Mouse (Mus musculus): ENCODE data around the gene Sspo.

Sspo gene

DNA sequence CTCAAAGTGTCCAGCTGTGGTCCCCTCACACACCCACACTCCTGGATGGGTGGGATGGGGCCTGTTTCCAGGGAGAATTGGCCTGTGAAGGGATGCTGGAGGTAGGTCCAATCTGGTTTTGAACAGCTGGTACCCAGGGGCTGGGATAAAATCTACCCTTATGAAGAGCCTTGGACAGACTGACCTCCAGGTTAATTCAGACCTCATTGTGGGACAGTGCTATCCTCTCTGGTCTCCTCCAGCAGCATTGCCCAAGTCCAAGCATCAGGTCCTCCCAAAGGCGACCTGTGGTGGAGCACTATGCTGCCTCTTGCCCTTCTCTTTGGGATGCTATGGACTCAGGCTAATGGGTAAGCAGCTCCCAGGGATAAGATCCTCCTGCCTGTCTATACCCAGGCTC lies at the start of gene Sspo:
Gene Sspo, plus strand, starts transcription at position 301 of the 400 bp plus-strand sequence.
- no peak for DNase-seq (ENCODE audit: low spot score in 2 of 2)

DNA sequence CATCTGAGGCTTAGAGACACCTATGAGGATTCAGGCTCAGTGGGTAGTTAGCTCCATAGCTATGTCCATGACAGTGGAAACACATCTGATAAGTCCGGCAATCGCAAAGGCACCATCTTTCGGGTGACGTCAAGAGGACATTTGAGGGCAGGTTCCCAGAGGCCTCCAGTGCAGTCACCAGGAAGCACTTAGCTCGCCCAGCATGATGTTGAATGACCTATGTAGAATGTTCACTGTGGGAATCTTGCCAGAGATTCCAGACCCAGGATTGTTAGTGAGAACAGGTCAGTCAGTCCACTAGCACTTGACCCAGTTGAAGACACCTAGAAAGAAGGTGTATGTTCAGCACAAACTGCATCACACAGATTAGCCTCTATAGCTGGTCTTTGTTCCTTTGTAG lies 48.1 kb upstream of the Sspo start:
- no peak for DNase-seq (ENCODE audit: low spot score in 2 of 2)

DNA sequence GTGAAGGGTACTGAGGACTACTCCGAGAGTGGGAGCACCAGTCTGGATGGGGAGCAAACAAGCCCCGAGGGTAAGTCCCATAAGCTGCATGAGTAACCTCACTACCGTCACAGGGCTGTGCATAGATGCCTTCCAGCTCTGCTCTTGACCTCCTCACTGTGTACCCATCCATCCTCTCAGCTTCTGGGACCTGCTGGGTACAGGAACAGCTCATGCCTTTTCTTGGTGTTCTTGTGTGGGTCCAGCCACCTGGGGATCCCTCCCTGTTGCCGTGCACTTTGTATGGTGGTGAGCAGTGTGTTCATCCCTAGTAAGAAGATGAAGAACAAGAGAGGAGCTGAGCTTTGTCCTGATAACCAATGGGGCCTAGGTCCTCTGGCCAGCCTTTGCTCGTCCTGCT lies 44.0 kb upstream of the Sspo start:
- no peak for DNase-seq (ENCODE audit: low spot score in 2 of 2)

DNA sequence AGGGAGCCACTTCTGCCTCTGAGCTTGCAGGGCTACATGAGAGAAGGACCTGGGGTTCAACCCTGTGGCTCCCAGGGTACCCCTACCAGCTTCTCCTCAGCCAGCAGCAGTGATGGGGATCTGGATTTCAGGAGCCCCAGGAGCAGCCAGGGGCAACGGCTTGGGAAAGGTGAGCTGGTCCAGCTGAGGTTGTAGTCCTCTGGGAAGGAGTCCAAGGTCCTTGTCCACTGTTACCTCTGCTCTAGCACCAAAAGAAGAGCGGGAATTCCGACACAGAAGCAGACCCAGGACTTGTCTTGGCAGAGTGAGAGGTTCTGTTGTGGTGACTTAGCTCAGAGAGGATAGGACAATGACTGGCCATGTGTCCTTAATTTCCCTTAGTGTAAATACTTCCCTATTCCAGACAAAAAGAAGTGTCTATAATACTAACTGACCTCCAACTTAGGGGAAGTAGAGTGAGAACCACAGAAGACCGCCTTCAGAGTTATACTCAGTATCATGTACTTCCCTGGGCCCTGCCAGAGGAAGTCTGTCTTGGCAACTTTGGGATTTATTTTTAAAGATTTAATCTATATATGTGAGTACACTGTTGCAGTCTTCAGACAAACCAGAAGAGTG lies 38.2 kb upstream of the Sspo start:
- peak in 1 of 2 experiments; percentile 0 for DNase-seq (ENCODE audit: low spot score in 2 of 2)

DNA sequence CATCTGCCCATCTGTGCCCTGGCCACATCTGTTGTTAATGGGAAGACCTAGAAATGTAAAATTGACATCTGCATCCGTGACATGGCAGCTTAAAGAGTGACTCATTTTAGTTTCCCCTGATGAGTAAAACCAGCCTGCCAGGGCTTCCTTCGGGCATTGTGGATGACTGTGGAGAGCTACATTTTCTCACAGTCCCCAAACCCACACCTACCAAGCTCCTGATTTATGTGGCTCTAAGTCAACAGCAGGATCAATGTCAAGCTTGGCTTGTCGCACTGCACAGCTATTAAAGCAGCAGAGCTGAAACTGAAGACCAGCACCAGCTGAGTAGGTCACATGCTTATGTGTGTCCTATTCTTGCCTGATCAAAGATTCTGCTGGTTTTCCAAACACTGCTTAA lies 37.5 kb upstream of the Sspo start:
- DNase-seq (ENCODE audit: low spot score in 2 of 2): peak in 1 of 2 experiments; percentile 2

DNA sequence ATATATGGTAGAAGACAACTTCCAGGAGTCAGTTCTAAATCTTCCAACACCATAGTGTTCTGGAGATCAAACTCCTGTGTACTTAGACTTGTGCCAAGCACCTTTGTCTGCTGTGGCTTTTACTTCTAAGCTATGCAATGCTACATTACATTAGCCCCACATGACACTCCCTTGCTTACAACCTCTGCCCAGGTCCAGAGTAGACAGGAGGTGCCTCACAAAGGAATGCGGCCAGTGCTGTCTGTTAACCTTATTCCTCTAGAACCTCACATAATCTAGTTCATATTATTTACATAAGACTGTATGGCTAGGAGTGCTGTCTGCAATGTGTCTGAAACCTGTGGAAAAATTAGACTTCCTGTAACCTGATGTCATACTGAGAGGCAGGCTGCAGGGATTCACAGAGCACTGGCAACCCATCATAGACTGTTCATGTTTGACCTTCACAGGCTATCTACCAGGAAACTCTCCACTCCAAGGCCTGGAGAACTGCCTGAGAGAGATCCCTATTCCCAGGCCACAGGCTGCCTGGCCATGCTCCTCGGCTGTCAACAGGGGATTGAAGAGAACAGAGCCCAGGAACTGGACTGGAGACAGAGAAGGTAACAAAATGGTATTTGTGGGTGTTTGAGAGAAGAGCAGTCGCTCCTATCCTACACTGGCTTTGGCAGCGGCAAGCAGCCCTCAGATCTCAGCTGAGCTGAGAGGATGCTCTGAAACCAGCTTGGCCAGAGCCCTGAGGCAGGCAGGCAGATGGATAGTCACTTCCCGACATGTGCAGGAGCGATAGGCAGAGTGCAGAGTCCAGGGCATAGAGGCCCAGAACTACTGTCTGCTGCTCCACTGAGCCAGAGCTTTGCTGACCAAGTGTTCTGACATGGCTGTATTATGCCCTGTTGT lies 36.6 kb upstream of the Sspo start:
- peak in 1 of 2 experiments; percentile 1 for DNase-seq (ENCODE audit: low spot score in 2 of 2)

DNA sequence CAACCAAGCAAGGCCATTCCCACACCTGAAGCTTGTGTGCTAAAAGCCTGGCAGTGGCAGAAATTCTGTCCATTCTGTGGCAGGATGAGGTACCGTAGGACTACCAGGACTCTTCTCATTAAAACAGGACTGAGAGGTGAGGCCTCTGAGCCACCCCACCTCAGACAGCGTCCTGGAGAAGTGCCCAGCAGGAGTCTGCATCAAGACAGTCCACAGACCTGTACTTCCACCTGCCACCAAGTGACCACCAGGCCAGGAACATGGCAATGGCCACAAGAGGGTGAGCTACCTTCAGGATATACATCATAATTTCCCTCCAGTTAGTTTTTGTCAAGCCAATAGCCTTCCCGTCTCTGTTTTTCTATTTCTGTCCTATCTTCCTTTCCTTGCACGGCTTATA lies 35.9 kb upstream of the Sspo start:
- DNase-seq (ENCODE audit: low spot score in 2 of 2): no peak

DNA sequence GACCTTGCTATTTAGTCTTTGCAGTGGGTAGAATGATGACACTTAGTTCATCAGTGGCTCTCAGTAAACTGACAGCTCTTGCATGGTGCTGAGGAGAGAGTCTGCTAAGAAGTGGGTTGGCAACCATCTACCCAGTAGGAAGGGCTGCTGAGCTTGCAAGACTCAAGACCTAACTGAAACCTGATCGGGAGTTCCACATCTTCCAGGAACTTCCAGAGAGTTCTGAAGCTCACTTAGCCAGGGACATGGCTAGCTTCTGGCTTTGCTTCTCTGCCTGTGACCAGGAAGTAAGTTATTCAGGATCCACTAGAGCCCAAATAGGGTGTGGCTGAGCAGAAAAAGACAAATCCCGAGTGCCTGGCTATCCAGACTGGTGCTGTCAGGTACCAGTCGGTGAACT lies 35.4 kb upstream of the Sspo start:
- DNase-seq (ENCODE audit: low spot score in 2 of 2): no peak

DNA sequence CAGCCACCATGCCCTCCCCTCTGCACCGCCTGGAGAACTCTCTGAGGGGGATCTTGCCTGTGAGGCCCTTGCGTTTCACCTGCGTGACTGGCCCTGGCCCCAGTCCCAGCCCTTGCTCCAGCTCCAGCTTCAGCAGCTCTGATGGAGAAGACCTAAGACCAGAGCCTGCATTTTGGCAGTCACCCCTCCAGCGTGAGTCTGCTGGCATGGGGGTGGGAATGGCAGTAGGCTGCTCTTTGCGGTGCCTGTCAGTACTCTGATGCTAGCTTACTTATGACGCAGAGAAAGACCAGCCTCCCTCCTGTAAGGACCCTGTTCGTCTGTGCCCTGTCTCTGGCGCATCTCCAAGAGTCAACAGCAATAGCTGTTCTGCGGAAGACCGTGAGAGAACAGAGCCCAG lies 34.9 kb upstream of the Sspo start:
- no peak for DNase-seq (ENCODE audit: low spot score in 2 of 2)

DNA sequence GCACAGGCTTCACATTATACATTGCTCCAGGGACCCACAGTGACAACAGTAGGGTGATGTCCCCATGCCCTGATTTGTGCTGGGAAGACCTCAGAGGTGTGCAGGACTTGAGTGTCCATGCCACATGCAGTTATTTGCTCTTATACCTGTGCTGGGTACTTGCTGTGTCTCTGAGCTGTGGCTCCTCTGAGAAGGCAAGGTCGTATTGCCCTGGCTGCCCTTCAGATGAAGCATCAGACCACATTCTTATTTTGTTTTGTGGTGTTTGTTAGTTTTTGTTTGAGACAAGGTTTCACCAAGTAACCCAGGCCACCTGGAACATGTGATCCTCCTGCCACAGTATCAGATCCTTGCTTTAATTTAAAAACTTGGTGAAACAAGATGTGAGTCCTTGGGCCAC lies 33.1 kb upstream of the Sspo start:
- DNase-seq (ENCODE audit: low spot score in 2 of 2): no peak

DNA sequence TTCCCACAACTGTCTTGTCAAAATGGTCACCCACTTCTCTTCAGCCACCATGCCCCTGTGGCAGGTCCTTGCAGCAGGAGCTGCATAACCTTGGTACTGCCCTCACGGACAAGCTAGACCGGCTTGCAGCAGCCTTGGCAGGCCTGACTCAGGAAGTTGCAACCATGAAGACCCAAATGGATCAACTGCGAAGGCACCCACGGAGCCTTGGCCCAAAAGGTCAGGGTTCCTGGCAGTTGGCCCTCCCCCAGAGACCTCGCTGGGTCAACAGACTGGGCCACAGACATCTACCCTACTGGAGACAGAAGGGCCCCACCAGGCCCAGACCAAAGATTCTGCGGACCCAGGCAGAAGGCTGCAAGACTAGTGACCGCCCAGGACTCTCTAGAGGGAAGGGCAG lies 32.4 kb upstream of the Sspo start:
- no peak for DNase-seq (ENCODE audit: low spot score in 2 of 2)

DNA sequence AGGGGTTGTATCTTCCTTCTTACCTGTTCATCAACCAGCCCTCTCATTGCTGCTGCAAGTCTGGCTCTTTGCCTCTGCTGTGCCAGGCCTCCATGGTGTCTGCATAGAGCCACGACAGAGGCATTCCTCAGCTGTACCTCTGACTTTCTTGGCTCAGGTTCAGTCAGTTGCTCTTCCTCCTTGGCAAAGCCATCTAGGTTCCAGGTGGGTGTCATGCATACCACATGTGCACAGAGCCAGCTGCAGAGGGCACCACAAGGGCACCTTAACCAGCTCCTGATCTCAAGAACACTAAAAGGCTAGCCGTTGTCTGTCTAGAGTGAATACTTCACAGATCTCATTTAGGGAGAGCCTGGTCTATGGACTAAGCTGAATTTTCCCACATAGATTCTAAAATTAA lies 31.5 kb upstream of the Sspo start:
- no peak for DNase-seq (ENCODE audit: low spot score in 2 of 2)

DNA sequence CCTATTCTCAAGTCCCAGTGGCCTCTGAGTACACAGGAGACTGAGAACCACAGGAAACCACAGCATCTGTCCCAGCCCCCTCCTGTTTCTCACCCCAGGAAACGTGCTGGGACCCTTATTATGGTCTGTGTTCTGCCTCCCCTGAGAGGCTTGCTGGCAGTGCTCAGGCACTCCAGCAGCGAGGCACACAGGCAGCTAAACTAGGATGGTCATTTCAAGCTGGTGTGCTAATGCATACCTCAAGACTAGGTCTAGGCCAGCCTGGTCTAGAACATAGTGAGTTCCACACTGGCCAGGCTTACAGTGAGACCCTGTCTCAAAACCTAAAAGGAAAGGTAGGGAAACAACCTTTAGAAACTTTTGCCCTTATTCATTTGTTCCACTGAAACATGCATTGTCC lies 27.4 kb upstream of the Sspo start:
- DNase-seq (ENCODE audit: low spot score in 2 of 2): no peak

DNA sequence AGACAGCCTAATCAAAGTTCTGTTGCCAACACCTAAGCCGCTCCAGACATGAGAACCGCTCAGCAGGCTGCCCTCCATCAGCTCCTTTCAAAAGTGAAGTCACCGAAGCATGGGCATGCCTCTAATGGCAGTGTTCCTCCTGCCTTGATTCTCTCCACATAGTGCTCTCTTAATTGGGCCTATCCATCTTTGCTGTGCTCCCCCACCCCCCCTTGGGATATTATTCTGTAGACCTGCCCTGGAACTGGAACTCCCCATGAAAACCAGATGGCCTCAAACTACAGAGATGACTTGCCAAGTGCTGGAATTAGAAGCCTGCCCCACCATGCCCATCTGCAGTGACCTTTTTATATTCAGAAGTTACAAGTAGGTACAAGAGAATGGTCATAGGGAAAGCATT lies 24.7 kb upstream of the Sspo start:
- DNase-seq (ENCODE audit: low spot score in 2 of 2): no peak

DNA sequence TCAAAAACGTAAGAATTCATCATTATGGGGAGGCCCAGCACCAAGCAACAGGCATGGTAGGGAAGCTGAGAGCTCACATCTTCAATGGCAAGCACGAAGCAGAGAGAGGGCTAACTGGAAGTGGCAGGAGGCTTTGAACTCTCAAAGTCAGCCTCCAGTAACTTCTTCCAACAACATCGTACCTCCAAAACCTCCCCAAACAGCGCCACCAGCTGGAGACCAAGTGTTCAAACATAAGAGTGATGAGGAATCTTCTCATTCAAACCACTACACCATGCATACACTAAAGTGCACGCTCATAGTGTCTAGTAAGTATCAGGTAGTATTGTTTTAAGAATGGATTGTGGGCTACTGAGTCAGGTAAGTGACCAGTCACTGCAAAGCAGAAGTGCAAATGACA lies 24.0 kb upstream of the Sspo start:
- no peak for DNase-seq (ENCODE audit: low spot score in 2 of 2)

DNA sequence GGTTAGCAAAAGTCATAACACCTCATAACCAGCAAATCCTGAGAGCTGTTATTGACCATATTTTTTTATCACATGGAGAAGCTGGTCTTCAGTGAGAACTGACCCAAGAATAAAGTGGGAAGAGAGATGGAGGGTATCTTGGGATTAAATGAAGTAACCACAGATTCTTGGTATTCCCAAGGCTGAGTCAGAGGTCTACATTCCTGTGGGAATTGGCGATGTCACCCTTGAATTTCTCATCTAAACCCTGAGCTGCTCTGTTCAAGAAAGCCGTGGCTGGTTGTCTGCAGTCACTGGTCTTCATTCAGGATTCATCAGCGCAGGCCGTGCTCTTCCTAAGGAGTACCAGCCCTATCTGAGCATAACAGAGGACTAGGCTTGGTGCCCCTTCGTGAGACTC lies 21.1 kb upstream of the Sspo start:
- no peak for DNase-seq (ENCODE audit: low spot score in 2 of 2)

DNA sequence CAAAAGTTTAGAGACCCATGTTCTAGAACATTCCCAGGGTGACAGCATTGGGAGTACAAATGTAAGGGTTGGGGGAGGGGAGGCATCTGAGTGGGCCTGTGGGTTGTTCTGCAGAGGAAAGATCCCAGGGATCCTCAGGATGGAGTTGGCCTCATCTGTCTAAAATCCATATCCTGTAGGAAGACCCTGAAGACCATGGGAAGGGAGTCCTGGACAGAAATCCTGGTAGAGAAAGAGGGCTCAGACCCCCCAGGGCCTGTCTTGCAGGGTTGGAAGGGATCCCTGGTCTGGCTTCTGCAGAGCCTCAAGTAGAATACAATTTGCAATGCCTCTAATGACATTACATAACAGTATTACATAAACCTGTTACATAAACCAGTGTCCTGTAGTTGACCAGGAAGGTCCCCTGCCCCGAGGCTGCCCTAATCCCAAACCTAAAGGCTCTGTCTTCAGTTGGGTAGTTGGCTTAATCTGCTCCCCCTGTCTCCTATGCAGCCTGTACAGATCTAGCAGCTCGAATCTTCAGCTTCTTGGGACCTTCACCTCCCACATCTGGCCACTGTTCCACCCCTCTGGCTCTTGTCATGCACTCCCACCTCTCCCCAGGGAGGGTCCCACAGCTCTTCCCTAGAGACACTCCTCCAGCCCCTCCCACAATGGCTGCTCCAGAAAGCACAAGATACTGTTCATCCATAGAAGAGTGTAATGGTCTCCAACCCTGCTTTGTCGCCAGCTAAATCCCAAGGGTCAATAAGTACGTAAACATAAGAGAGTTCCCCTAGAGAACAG lies 19.1 kb upstream of the Sspo start:
- no peak for DNase-seq (ENCODE audit: low spot score in 2 of 2)

DNA sequence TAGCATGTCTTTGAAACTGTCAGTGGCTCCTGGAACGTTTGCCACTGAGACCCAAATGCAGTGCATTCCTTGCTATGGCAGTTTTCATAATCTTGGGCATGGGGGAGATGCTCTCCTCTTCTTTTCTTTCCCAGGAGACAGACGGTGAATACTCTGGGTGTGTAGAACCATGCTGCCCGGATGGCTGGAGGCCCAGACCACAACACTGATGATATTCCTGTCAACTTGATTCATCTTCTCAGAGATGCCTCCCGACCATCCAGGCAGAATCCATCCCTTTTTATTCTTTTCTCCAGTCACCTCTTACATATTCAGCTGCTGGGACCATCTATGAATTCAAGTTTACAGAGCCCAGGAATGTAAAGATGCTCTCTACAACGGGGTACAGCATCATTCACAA lies 17.3 kb upstream of the Sspo start:
- no peak for DNase-seq (ENCODE audit: low spot score in 2 of 2)

DNA sequence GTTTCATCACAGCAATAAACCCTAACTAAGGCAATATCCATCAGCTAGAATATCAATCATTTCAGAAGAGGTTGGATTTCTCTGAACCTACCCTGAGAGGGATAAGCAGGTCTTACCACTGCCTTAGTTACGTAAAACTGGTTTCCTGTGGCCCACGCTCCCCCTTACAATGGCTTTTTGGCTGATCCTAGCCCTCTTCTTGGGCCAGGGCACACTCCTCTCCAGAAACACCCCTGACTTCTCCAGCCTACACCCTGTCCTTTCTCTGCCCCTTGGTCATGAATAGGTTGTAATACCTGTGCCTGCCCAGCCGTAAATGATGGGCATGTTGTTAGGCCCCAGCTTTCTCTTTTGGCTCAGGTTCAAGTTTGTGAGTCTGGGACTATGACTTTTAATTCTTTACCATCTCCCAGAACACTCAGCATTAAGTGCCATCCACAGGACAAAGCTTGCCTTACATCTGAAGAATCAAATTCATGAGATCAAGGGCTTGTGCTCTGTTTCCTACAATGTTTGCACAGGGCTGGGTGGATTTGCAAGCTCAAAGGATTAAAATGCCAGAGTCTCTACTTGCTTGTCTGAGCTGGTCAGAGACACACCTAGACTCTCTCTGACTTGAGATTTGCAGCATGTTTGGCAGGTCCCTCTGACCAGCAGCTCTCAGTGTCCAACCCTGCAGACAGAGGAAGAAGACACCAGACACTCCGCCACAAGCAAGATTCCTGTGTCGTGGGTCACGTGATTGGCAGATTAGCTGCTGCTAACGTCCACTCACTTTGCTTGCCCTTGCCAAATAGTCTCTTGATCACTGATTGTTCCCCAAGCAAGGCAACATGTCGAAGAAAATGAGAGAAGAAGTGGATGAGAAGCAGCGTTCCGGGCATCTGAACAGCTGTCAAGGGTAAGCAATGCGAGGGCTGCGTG lies 14.9 kb upstream of the Sspo start:
- DNase-seq (ENCODE audit: low spot score in 2 of 2): no peak

DNA sequence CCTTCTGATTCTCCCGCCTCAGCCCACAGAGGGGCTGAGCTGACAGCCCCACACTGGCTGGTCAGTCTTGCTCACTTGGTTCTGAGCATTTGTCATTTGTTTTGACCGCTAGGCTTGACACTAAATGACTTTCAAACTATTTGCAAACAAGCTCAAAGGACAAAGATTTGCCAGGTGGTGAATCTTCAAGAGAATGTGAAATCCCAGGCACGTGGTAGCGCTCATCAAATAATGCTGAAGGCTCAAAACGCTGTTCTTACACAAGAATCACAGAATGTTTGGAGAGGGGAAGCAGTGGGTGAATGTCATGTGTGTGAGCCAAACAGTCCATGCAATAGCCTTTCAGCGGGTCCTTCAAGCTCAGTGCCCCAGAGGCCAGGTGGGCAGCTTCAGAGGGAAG lies 13.4 kb upstream of the Sspo start:
- DNase-seq (ENCODE audit: low spot score in 2 of 2): no peak

DNA sequence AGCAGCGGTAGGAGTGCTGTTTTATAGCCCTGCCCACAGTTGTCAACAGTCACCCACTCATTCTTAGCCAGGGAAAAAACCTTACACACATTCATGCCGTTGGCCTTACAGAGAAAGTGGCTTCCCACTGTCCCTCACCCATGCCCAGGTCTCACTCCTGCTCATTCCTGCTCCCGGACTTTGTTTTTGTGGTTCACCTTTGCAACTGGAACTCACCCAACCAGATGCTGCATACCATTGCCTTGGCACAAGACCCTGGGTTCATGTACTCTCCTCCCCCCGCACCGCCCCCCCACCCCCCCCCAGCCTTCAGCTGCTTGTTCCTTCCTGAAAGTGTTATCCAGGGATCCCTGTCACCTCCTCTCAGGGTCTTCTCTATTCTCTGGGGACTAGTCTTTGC lies 12.9 kb upstream of the Sspo start:
- no peak for DNase-seq (ENCODE audit: low spot score in 2 of 2)
